Mouse (Mus musculus): ENCODE measurements around the gene Oxct2b. TPM values are rescaled to one million over a fixed set of nuclear protein-coding genes. Genes with fewer than 3 reads are reported as not detected.
"Not testable (repeated sequence)": the region's sequence is repeated elsewhere in the genome, so short reads cannot be mapped to it uniquely, and the experiment has no call there.

The Oxct2b gene
- total RNA-seq, 1 experiment from 2014 or later = not detected

- no peak for ATAC-seq (replicated peaks in 1 of 2; ENCODE audit: insufficient read depth in 1 of 2, low FRiP score in 2 of 2, low TSS enrichment in 1 of 2, low read depth in 1 of 2, poor library complexity in 2 of 2, severe bottlenecking in 2 of 2)
Observed at GRCm38 (mm10) chr4:123108056-123108455, 8.0 kb upstream of the Oxct2b start.

GRCm38 (mm10) chr4:123110751-123111150, 5.3 kb upstream of the Oxct2b start:
- no peak for ATAC-seq (replicated peaks in 1 of 2; ENCODE audit: insufficient read depth in 1 of 2, low FRiP score in 2 of 2, low TSS enrichment in 1 of 2, low read depth in 1 of 2, poor library complexity in 2 of 2, severe bottlenecking in 2 of 2)

GRCm38 (mm10) chr4:123111275-123111983, 4.6 kb upstream of the Oxct2b start:
- not testable (repeated sequence) for ATAC-seq (replicated peaks in 1 of 2; ENCODE audit: insufficient read depth in 1 of 2, low FRiP score in 2 of 2, low TSS enrichment in 1 of 2, low read depth in 1 of 2, poor library complexity in 2 of 2, severe bottlenecking in 2 of 2)

GRCm38 (mm10) chr4:123112216-123112764, 3.8 kb upstream of the Oxct2b start:
- peak; percentile 57 to 63 for ATAC-seq (replicated peaks in 1 of 2; ENCODE audit: insufficient read depth in 1 of 2, low FRiP score in 2 of 2, low TSS enrichment in 1 of 2, low read depth in 1 of 2, poor library complexity in 2 of 2, severe bottlenecking in 2 of 2)

GRCm38 (mm10) chr4:123114651-123115050, 1.4 kb upstream of the Oxct2b start:
- ATAC-seq (replicated peaks in 1 of 2; ENCODE audit: insufficient read depth in 1 of 2, low FRiP score in 2 of 2, low TSS enrichment in 1 of 2, low read depth in 1 of 2, poor library complexity in 2 of 2, severe bottlenecking in 2 of 2) = not testable (repeated sequence)

GRCm38 (mm10) chr4:123116640-123117039, 574 bp downstream of the Oxct2b start:
- ATAC-seq (replicated peaks in 1 of 2; ENCODE audit: insufficient read depth in 1 of 2, low FRiP score in 2 of 2, low TSS enrichment in 1 of 2, low read depth in 1 of 2, poor library complexity in 2 of 2, severe bottlenecking in 2 of 2) = peak; percentile 35 to 36; a peak in 3 of 4 replicates

DNA sequence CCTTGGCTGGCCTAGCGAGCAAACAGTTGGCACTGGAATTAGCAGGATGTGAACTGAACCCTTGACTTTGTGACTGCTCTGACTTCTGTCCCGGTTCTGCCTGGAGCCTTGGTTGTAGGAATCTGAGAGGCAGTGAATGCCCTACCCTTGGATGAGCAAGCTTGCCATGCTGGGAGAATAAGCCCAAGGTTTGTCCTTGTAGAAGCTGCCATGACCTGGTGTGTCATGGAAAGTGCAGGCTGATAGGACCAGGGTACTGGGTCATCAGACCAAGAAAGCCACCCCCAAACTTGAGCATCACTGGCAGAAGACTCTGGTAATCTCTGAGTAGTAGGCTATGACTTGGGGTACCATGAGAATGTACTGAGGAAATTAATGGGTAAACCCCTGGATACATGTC, 5.2 kb downstream of the Oxct2b start:
- ATAC-seq (replicated peaks in 1 of 2; ENCODE audit: insufficient read depth in 1 of 2, low FRiP score in 2 of 2, low TSS enrichment in 1 of 2, low read depth in 1 of 2, poor library complexity in 2 of 2, severe bottlenecking in 2 of 2) = no peak

- ATAC-seq (replicated peaks in 1 of 2; ENCODE audit: insufficient read depth in 1 of 2, low FRiP score in 2 of 2, low TSS enrichment in 1 of 2, low read depth in 1 of 2, poor library complexity in 2 of 2, severe bottlenecking in 2 of 2) = no peak
Observed at GRCm38 (mm10) chr4:123126626-123127025, 10.6 kb downstream of the Oxct2b start.

DNA sequence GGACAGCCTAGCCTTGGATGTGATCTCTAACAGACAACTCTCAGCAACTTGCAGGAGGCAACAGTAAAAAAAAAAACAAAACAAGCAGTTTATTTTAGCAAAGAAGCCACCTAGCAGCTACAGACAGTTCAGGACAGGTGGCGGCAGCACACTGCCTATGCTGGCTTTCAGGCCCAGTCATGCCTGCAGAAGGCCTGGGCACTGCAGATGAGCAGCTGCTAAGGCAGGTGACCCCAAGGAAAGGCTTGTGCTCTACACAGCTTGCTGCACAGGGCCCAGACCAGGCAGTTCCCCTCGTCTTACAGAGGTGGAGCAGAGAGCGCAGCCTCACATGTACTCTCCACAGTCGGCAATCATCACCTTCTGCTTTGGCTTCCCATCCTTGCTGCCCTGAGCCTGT, 11.0 kb downstream of the Oxct2b start:
- no peak for ATAC-seq (replicated peaks in 1 of 2; ENCODE audit: insufficient read depth in 1 of 2, low FRiP score in 2 of 2, low TSS enrichment in 1 of 2, low read depth in 1 of 2, poor library complexity in 2 of 2, severe bottlenecking in 2 of 2)

DNA sequence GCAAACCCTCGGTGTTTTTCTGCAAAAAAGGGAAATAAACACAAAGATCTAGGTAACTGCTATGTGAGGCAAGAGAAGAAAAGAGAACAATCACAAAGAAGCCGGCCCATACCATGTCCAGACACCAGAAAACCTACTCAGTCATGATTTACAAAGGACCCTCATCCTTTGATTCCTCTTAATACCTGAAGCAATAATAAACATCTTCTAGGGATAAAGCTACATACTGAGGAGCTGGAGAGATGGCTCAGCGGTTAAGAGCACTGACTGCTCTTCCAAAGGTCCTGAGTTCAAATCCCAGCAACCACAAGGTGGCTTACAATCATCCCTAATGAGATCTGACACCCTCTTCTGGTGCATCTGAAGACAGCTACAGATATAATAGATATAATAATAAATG, 21.5 kb downstream of the Oxct2b start:
- no peak for ATAC-seq (replicated peaks in 1 of 2; ENCODE audit: insufficient read depth in 1 of 2, low FRiP score in 2 of 2, low TSS enrichment in 1 of 2, low read depth in 1 of 2, poor library complexity in 2 of 2, severe bottlenecking in 2 of 2)

- ATAC-seq (replicated peaks in 1 of 2; ENCODE audit: insufficient read depth in 1 of 2, low FRiP score in 2 of 2, low TSS enrichment in 1 of 2, low read depth in 1 of 2, poor library complexity in 2 of 2, severe bottlenecking in 2 of 2) = peak; percentile 94 to 96
Observed at GRCm38 (mm10) chr4:123139513-123140154, 23.6 kb downstream of the Oxct2b start, which contains the start of gene Ppie. Ppie (minus strand) TSS chr4:123139951.

DNA sequence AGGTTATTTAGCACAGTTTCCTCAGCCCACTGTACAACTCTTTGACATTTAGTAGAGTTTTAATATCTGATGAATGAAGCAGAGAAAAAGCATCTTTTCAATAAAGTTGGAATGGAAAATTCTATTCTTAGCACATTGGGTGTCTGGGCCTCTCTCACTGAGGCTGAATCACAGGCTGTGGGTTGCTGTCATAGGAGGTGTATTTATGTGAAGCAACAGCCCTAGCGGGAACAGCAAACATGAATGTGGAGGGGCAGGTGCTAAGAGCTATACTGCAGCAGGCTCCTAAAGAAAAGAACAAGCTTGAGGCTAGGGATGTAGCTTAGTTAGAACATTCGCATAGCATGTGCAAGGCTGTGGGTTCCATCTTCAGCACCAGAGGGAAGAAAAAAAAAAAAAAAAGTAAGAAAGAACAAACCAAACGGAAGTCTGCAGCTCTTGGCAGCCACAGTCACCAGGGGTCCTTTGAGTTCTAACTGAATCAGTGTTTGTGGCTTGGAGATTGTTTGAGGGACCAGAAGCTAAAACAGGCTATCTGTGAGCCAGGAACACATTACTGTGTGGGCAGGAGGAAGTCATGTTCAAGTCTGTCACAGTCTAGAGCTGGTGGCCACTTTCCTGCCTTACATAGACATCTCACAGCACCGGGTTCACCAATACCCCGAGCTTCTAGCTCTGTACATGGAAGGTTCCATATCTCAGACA, 31.5 kb downstream of the Oxct2b start:
- peak; percentile 88 to 93 for ATAC-seq (replicated peaks in 1 of 2; ENCODE audit: insufficient read depth in 1 of 2, low FRiP score in 2 of 2, low TSS enrichment in 1 of 2, low read depth in 1 of 2, poor library complexity in 2 of 2, severe bottlenecking in 2 of 2)

DNA sequence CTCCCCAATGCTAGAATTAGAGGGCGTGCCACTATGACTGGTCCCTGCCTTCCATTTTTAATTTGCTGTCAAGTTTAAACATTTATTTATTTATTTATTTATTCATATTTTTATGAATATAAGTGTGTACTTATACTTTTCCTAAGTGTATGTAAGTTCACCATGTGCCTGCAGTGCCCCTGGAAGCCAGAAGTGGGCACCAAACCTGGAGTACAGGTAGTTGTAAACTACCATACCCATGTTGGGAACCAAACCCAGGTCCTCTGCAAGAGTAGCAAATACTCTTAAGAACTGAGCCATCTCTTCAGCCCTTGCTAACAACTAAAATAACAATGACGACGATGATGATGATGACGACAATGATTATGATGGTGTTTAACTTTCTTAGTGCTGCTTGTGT, 35.9 kb downstream of the Oxct2b start:
- no peak for ATAC-seq (replicated peaks in 1 of 2; ENCODE audit: insufficient read depth in 1 of 2, low FRiP score in 2 of 2, low TSS enrichment in 1 of 2, low read depth in 1 of 2, poor library complexity in 2 of 2, severe bottlenecking in 2 of 2)

GRCm38 (mm10) chr4:123152976-123153375, 36.9 kb downstream of the Oxct2b start:
- ATAC-seq (replicated peaks in 1 of 2; ENCODE audit: insufficient read depth in 1 of 2, low FRiP score in 2 of 2, low TSS enrichment in 1 of 2, low read depth in 1 of 2, poor library complexity in 2 of 2, severe bottlenecking in 2 of 2) = no peak

GRCm38 (mm10) chr4:123155004-123155403, 38.9 kb downstream of the Oxct2b start:
- peak; percentile 66 to 78 for ATAC-seq (replicated peaks in 1 of 2; ENCODE audit: insufficient read depth in 1 of 2, low FRiP score in 2 of 2, low TSS enrichment in 1 of 2, low read depth in 1 of 2, poor library complexity in 2 of 2, severe bottlenecking in 2 of 2)

- no peak for ATAC-seq (replicated peaks in 1 of 2; ENCODE audit: insufficient read depth in 1 of 2, low FRiP score in 2 of 2, low TSS enrichment in 1 of 2, low read depth in 1 of 2, poor library complexity in 2 of 2, severe bottlenecking in 2 of 2)
Observed at GRCm38 (mm10) chr4:123155427-123155826, 39.4 kb downstream of the Oxct2b start.

GRCm38 (mm10) chr4:123155840-123156239, 39.8 kb downstream of the Oxct2b start:
- ATAC-seq (replicated peaks in 1 of 2; ENCODE audit: insufficient read depth in 1 of 2, low FRiP score in 2 of 2, low TSS enrichment in 1 of 2, low read depth in 1 of 2, poor library complexity in 2 of 2, severe bottlenecking in 2 of 2) = peak in 1 of 2 experiments; percentile 42; a peak in 2 of 4 replicates

DNA sequence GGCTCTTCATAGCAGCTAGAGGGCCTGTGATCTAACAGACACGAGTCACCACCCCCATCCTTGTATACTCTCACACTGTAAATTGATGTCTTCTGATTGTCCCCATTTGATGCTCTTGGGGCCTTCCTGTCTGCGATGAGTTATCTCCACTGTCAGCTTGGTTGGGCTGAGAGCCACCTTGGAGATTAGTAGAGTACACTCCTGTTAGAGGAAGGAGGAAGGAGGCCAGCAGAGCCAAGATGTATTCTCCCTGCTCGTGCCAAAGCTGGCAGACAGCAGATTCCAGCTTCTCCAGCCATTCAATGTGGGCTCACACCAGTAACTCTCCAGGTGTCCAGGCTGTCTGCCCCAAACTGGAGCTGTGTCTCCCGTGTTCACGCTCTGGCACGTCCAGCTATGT, 44.5 kb downstream of the Oxct2b start:
- ATAC-seq (replicated peaks in 1 of 2; ENCODE audit: insufficient read depth in 1 of 2, low FRiP score in 2 of 2, low TSS enrichment in 1 of 2, low read depth in 1 of 2, poor library complexity in 2 of 2, severe bottlenecking in 2 of 2) = no peak

Data from hematopoietic stem cell, adult 5-6 weeks (primary cell).